Mouse (Mus musculus) gastrocnemius, postnatal 25 days (tissue): ENCODE results near the gene Slc6a19. TPM values are rescaled to one million over a fixed set of nuclear protein-coding genes. Genes with fewer than 3 reads are reported as not detected.
A peak's percentile ranks its signal among the peaks of the same experiment; 100 is the strongest.
"Not testable (repeated sequence)": the region's sequence is repeated elsewhere in the genome, so short reads cannot be mapped to it uniquely, and the experiment has no call there.

ENCODE experiments used
- DNase-seq: peaks from one replicate; pipeline ENCODE4 v3.0.0; 2022
- long read RNA-seq, 2 experiments: library from polyadenylated mRNA; stranded (forward); transcript quantifications; one replicate each; pipeline ENCODE4 v2.0.0; 2021
- total RNA-seq, 2 experiments: library from RNA; stranded (reverse); gene quantifications; 1 replicate in 1 of 2; 2 replicates in 1 of 2; pipeline ENCODE4 v1.2.3; 2021

The Slc6a19 gene
- under 1 TPM in 1 of 2 experiments, not detected in 1; 0.70 TPM for total RNA-seq
- long read RNA-seq, experiment 1, partial matches to known transcripts, result 0 of 2 reads
- long read RNA-seq, experiment 1, other reads (novel, unspliced or antisense), result 2 of 2 reads
- long read RNA-seq, experiment 2, result 0 reads

GRCm38 (mm10) chr13:73704694-73705325 lies at the start of gene Slc6a19:
Slc6a19 (minus strand) TSS chr13:73704865.
- no peak for DNase-seq

DNA sequence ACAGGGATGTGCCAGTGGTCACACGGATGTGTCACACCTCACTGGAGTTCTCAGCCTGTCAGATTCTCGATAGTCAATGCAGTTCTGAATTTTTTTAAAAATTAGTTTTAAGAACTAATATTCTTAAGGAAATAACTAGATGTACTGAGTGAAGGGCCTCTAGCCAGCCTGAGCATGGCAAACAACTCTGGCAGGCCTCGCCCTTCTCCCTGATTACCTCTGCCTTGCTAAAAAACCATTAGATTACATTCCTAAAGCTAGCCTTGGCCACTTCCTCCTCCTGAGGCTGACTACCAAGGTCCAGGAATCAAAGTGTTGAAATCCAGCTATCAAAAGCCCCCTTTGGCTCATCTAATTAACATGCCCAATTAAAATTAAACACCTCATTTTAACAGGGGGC lies 46.6 kb upstream of the Slc6a19 start:
- no peak for DNase-seq

GRCm38 (mm10) chr13:73750435-73750834 lies 45.8 kb upstream of the Slc6a19 start:
- no peak for DNase-seq

DNA sequence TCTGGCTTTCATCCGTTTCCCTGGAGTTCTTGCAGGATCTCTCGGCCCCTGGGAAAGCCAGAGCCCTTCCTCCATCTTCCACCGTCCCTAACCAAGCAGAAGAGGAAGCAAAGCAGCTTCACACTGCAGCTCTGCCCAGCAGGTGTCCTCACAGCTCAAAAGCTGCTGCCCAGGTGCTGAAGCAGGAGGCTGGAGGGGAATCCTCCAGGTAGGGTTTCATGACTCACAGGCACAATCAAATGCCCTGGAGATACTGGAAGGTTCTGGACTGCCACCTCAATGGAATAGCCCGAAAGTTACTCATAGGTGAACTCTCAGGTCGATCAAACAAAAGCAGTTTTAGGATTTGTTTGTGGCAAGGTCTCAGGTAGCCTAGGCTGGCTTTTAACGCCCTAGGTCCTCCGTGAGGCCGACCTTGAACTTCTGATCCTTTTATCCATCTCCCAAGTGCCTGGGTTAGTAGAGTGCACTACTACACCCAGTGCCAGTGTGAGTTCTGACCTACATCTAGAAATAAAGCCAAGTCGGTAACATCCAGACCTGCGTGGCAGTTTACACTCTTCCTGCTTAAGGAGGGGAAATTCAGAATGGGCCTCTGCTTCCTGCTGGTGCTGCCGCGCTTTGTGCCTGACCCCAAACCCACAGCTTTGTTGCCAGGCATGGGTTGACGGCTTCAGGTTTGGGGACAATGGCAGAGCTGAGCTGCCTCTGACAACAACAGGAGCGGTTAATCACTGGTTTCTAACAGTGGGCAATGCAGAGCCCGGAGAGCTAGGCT lies 44.2 kb upstream of the Slc6a19 start:
- DNase-seq, result no peak

DNA sequence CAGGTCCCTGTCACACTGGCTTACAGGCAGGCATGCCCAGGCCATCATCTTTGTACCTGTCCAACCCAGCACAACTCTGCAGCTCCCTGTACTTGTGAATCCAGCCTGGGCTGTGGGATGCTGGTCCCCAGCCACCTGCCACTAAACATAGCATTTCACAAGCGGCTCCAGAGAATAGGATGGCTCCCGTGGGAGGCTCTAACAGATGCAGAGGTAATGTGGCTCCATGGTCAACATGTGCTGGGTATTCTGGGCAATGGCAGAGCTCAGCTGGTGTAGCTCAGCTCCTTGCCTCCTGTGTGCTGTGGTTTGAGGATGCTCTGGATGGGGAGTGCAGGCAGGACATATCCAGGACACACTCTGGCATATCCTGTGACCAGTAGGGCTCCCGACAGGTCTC lies 39.0 kb upstream of the Slc6a19 start:
- no peak for DNase-seq

GRCm38 (mm10) chr13:73742944-73743343 lies 38.3 kb upstream of the Slc6a19 start:
- DNase-seq, result no peak

DNA sequence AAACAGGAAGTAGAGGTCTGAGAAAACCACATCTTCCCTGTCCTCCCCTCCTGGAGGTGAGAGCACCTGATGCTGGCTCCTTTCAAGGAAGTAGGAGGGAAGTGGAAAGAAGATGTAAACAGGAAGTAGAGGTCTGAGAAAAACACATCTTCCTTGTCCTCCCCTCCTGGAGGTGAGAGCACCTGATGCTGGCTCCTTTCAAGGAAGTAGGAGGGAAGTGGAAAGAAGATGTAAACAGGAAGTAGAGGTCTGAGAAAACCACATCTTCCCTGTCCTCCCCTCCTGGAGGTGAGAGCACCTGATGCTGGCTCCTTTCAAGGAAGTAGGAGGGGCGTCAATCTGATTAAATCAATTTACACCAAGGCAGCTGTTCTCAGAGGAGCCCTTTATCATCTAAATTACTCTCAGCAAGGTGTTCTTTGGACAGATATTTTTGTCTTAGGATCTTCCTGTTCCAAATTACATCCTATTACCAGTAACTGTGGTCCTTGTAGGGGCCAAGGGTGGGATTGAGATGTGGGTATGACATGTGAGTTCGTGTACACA lies 35.8 kb upstream of the Slc6a19 start:
- not testable (repeated sequence) for DNase-seq

DNA sequence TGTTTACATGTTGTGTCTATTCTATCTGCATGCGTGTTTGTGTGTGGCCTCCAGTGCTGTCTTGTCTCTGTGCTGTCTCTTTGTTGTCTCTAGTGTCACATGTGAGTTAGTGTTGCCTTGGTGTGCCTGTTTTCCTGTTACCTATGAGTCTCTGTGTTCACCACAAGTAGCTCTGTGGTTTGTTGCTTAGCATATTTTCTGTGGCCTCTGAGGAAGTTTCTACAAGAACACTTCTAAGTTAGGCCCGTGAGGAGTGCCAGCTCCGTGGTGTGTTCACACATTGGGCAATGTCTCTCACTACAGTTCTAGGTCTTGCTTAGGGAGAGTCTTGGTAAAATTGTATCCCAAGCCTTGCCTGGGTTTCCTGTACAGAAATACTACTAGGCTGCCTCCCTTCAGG lies 32.3 kb upstream of the Slc6a19 start:
- no peak for DNase-seq

- no peak for DNase-seq
These were observed 31.3 kb upstream of the Slc6a19 start for GRCm38 (mm10) chr13:73735928-73736327.

DNA sequence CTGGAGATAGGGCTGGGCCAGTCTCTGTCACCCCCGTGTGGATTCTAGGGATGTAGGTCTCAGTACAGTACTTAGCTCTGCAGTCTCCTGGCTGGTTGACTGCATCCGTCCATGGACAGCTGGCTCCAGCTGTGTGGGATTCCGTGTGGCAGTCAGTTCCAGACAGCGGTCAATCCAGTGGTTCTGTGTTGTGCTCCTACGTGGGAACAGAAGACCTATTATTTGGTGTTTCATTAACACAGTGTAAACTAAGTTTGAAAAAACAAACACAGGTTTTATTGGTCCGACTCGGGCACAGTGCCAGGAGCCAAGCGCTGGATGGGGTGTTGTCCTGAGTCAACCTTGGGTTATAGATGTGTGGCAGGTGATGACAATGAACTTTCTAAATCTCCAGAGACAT lies 30.6 kb upstream of the Slc6a19 start:
- DNase-seq, result no peak

GRCm38 (mm10) chr13:73734379-73734778 lies 29.7 kb upstream of the Slc6a19 start:
- no peak for DNase-seq

DNA sequence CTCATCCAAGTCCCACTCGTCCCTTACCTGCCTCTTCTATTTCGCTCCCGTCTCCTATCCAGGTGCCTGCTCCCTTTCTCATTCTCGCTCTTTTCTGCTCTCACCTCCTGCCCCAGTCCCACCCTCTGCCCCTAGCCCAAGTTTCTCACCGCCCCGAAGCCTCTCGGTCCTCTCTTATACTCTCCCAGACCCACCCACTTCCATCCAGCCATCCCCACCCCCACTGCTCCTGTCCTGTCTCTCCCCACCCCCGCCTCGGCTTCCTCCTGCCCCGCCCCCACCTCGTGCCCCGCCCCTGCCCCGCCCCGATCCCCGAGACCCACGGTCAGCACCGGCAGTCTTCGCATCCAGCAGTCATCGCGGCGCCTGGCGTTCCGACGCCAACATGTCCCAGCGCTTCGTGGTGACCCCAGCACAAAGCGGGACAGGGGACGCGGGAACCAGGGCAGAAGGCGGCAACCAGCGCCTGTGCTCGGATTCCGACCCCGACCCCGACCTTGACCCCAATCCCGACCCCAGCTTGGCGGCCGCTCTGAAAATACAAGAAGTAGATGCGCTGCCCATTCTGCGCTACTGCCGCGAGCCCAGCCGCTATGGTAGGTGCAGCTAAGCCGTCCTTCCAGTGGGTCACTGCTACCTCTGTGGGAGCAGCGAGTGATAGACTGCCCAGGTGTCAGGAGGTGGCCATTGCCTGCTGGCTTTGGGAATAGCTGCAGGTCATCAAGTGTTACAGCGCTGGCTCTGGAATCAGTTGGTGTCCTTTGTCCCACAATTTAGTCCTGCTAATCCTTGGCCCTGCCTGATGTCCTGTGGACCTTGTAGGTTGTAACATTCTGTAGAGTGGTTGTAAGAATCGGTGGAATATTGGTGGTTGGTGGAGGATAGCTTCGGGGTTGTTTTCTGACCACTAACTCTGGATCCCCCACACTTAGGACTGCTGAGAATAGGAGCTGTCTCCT lies 28.4 kb upstream of the Slc6a19 start, which contains the start of gene Slc12a7:
TSS of gene Slc12a7 (plus strand) at position 353 of the 959 bp plus-strand sequence.
- DNase-seq, result no peak

GRCm38 (mm10) chr13:73732235-73732634 lies 27.6 kb upstream of the Slc6a19 start:
- DNase-seq, result no peak

GRCm38 (mm10) chr13:73730913-73731312 lies 26.2 kb upstream of the Slc6a19 start:
- DNase-seq, result no peak

- no peak for DNase-seq
These were observed 24.0 kb upstream of the Slc6a19 start for GRCm38 (mm10) chr13:73728633-73729032.

DNA sequence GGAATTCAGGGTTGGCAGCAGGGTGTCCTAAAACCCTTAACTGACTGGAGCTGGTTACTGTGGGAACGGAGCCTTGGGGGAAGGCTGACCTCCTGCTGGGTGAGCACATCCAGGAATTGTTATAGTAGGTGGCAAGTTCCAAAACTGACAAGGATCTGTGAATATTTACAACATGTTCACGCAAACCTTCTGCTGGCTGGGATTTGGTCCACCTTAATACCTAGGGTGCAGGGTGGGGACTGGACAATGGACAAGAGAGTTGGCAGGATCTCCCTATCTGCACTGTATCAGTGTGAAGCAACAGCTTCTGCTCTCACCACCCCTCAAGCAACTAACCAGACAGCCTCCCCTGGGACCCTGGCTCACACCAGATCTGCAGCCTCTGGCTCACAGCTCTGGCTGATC lies 23.0 kb upstream of the Slc6a19 start:
- peak; percentile 48 for DNase-seq

DNA sequence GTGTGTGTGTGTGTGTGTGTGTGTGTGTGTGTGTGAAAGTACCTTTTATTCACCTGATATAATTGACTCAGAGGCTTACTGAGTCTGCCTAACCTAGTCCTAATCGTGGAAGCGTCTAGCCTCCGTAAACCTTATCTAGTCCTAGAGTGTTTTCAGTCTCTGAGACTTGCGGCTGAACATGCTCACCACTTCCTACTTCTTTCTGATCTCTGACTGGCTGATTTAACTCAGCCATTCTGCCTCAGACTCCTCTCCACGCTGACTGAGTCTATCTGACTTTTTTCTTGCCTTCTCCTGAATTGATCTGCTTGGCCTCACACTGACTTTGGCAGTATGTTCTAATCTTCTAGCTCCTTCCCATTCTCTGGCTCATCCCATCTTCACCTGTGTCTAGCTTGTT lies 20.6 kb upstream of the Slc6a19 start:
- no peak for DNase-seq

DNA sequence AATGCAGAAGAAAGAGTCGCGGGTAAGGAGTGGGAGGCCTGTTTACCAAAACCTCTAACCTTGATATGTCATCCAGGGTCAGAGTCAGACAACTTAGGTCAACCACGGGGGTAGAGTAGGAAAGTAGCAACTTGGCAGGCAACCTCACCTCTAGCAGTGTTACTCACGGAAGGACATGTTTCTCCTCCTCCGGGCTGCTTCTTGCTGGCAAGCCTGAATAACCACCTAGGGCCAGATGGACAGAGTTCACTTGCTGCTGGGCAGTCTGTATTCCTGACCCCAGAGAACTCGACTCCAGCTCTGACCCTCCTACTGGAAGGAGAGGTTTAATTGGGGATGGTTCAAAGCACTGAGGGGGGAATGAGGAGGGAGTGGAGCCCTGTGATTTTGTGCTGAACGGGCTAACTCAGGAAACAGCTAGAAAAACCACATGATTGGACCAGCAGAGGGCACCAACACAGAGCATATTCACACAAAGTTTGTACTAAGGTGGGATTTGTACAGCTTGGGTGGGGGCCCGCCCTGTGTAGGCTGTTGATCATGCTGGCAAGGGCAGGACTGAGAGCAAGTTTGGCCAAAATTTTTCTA lies 18.5 kb upstream of the Slc6a19 start:
- DNase-seq, result no peak

DNA sequence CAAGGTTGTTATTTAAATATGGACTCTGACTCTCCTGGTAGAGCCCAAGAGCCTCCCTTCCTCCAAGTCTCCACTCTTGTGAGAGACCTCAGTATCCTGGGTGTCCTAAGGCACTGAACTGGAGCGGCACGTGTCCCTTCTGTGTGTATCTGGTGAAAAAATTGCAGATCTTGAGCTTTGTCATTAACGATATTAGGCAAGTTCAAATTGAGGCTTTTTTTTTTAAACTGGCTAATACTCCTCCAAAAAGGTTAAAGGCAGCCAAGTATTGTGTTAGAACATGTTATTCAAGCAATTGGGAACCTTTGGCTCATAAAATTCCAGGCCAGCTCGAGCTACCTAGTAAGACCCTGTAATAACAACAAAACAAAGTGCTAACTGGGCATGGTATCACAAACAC lies 15.6 kb upstream of the Slc6a19 start:
- no peak for DNase-seq

DNA sequence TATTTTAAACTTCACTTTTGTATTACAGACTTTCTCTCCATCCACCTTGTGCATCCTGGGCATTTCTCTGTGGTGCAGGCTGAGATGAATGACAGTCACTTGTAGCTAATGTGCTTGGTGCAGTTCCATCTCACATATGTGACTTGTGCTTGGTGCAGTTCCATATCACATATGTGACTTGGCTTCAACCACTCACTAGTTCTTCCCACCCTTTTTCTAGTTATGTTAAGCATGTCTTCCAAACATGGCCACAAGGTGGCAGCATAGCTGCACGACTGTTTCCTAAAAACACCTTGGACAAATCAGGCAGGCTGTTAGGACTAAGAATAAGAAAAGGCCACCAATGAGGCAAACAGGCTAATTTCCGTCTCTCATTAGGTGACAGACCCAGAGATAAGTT lies 13.6 kb upstream of the Slc6a19 start:
- DNase-seq, result no peak

DNA sequence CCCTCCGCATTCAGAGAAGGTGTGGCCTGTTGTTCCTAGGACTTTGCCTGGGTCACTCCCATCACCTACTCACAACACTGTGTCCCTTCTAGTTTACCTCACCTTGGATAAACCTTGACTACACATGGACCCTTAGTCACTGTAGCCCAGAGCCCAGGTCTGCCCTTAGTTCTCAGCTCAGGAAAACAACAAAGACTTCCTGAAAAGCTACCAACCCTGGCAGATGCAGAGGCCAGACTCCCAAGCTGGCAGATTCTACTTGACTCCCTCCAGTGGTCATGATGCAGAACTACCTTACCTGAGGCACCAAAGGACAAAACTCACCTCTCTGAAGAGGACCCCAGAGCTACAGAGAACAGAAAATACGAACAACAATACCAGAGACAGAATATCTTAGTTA lies 9.4 kb upstream of the Slc6a19 start:
- DNase-seq, result no peak

DNA sequence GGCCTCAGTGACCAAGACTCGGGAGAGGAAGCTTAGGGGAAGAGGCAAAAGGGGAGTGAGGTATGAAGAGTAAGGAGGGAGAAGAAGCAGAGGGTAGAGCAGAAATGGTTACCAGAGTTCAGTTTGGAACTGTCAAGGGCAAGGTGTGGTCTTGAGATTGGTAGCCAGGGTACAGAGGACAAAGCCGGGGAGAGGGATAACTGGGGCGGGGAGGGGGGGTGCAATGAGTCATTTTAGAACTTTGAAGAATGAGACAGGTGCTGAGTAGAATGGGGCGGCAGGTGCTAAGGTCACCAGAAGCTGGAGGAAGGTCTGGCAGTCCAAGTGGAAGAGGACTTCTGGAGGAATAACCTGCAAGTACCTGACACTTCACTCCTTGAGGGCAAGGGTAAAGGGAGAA lies 8.5 kb upstream of the Slc6a19 start:
- DNase-seq, result no peak
